Mouse (Mus musculus) lung, embryonic 15.5 days (tissue): ENCODE data around the gene Arhgef38. TPM values are rescaled to one million over a fixed set of nuclear protein-coding genes. Genes with fewer than 3 reads are reported as not detected.
A peak's percentile ranks its signal among the peaks of the same experiment; 100 is the strongest.

Experiments
- ATAC-seq: fragments of 200-750 bp; cut with Nextera tagmentation; 2 replicates; pipeline ENCODE4 v1.8.0; 2017; ENCODE audit warnings: moderate number of reproducible peaks, borderline replicate concordance; ENCODE audit not compliant: low FRiP score, low TSS enrichment; ENCODE audit errors: extremely low read depth
- H3K27ac ChIP-seq: fragments of 300-500 bp; sonication (generic); 2 replicates; pipeline ENCODE4 v1.5.1; 2015; ENCODE audit warnings: moderate library complexity, mild to moderate bottlenecking, inconsistent platforms
- H3K27me3 ChIP-seq: fragments of 300-500 bp; sonication (generic); 2 replicates; pipeline ENCODE4 v1.6.1; 2015; ENCODE audit warnings: inconsistent platforms
- H3K36me3 ChIP-seq: fragments of 300-500 bp; sonication (generic); 2 replicates; pipeline ENCODE4 v1.6.1; 2015; ENCODE audit warnings: inconsistent platforms
- H3K4me1 ChIP-seq: fragments of 300-500 bp; sonication (generic); 2 replicates; pipeline ENCODE4 v1.6.1; 2015; ENCODE audit warnings: inconsistent platforms
- H3K4me2 ChIP-seq: fragments of 300-500 bp; sonication (generic); 2 replicates; pipeline ENCODE4 v1.6.1; 2015; ENCODE audit warnings: inconsistent platforms, mild to moderate bottlenecking, moderate library complexity
- H3K4me3 ChIP-seq: fragments of 300-500 bp; sonication (generic); 2 replicates; pipeline ENCODE4 v1.5.1; 2015; ENCODE audit warnings: mild to moderate bottlenecking, inconsistent platforms
- H3K9ac ChIP-seq: fragments of 300-500 bp; sonication (generic); 2 replicates; pipeline ENCODE4 v1.6.1; 2015; ENCODE audit warnings: inconsistent platforms
- H3K9me3 ChIP-seq: fragments of 300-500 bp; sonication (generic); 2 replicates; pipeline ENCODE4 v1.6.1; 2016; ENCODE audit warnings: inconsistent platforms
- WGBS: fragments of 180-500 bp; shearing (Covaris S2); methylation state at CpG from one replicate; pipeline ENCODE4 v1.1.7; 2015; 5-methylcytosine and 5-hydroxymethylcytosine counted together
- polyA plus RNA-seq: library from polyadenylated mRNA; unstranded; fragments of >200 nt; fragmentation: Nextera tagmentation; extraction: Ambion mirVana; gene quantifications from 2 replicates; pipeline ENCODE4 v1.2.1, GENCODE M21; 2015

The Arhgef38 gene
- polyA plus RNA-seq, 1 experiment from 2014 or later = 1.1 TPM

DNA sequence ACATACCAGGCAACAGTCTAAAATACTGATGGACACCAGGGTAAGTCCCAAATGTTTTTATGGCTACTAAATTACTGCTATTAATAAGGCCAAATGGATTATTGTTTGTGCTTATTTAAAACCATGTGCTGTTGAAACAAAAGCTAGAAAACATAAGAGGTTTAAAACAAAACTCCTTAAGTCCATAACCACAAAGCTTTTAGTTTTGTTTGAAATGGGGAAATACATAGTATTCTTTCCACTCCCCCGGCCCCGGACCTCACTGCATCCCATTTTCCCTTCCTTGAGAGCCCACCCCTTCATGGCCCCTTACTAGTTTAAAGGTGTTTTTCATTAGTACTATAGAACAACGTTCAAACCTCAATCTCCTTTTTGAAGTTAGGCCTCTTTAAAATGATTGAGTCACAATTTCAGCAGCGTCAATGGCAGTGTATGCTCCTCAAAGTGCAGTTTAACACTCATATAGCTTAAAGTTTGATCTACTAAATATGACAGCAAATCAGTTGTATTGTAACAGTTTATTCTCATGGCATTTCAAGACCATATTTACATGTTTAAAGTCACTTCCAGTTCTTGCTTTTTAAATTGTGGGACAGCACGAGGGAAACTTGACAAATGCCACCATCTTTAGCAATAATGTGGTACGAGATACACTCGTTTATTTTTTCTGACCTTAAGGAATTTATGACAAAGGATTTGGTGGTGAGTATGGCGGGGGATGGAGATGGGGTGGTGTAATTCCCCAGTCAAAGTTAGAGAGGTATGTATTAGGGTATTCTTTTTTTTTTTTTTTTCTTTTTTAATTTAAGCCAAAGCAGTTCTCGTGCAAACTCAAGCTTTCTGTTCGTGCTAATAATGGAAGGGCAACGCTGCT is 144.3 kb downstream of the Arhgef38 start:
- ATAC-seq = no peak
- peak overlapping the region; percentile 71 for H3K4me2 ChIP-seq
- H3K36me3 ChIP-seq = no peaks in the 10 kb centered on the region
- H3K4me3 ChIP-seq = peak overlapping the region; percentile 88
- H3K9ac ChIP-seq = peak overlapping the region; percentile 95
- peaks cover 15% of the 10 kb centered on the region for H3K4me1 ChIP-seq
- peak overlapping the region; percentile 99 for H3K27ac ChIP-seq
- WGBS = 4% methylated on average over 11 of the region's 11 CpGs
- no peaks in the 10 kb centered on the region for H3K9me3 ChIP-seq
- H3K27me3 ChIP-seq = no peaks in the 10 kb centered on the region

DNA sequence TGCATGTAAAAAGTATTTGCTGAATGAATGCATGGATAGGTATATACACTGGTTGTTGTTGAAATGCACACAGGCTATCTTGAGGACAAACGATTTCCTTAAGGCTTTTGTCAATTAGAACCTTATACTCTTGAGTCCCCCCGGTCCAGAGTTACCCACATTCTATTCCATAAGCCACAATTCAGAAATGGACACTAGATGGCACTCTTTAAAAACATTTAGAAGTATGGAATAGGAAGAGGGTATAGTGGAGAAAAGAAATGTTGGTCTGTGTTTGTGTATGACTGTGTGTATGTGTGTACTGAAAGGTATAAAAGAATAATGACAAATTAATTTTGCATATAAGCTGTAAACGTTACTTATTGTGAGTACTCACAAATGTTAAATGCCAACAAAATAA is 148.9 kb downstream of the Arhgef38 start:
- Histone ChIP-seq H3K4me3 (no peak overlapping the region), H3K27ac (no peak overlapping the region), H3K36me3 (peaks cover 28% of the 10 kb centered on the region), H3K4me1 (no peaks in the 10 kb centered on the region; the same call in 1 of the 2 replicates), H3K9me3 (no peaks in the 10 kb centered on the region), H3K4me2 (no peak overlapping the region), H3K27me3 (no peaks in the 10 kb centered on the region), H3K9ac (no peak overlapping the region)
- 50% methylated on average over 3 of the region's 3 CpGs for WGBS
- peak; percentile 70; the same call in 1 of the 2 replicates for ATAC-seq

DNA sequence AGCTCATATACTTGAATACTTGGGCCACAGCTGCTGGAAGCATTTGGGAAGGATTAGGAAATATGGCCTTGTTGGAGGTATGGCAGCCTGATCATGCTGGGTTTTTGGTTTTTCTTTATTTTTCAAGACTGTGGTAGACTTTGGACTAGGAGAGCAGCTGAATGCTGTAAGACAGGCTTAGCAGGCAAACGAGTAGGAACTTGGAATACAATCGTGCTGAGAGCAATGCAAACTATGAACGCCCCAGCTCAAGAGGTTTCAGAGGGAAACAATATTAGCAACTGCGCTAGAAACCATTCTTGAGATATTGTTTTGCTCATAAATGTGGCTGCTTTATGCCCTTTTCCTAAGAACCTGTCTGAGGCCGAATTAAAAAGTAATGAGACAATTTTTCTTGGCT is 152.0 kb downstream of the Arhgef38 start:
- Histone ChIP-seq H3K27me3 (no peaks in the 10 kb centered on the region), H3K4me1 (no peaks in the 10 kb centered on the region), H3K4me3 (no peak overlapping the region), H3K4me2 (no peak overlapping the region), H3K36me3 (peaks cover 35% of the 10 kb centered on the region), H3K9ac (no peak overlapping the region), H3K9me3 (no peaks in the 10 kb centered on the region), H3K27ac (no peak overlapping the region)
- ATAC-seq = no peak
- 79% methylated on average over 5 of the region's 5 CpGs for WGBS

DNA sequence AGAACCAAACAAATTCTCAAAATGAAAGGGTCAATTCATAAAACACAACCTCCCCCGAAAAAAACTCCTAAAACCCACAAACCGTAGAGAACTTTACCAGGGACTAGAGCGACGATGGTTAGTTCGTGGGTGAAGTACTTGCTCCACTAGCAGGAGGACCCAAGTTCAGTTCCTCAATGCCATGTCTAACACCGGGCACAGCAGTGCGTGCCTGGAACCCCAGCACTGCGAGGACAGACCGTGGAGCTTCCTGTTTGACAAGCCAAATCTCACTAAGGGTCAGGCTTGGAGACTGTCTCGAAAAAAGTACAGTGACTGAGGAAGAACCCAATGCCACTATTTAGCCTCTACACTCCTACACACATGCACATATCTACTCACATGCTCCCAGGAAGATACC is 159.2 kb downstream of the Arhgef38 start:
- Histone ChIP-seq H3K9me3 (no peaks in the 10 kb centered on the region), H3K36me3 (peaks cover 18% of the 10 kb centered on the region), H3K4me1 (no peaks in the 10 kb centered on the region), H3K27ac (no peak overlapping the region), H3K27me3 (no peaks in the 10 kb centered on the region), H3K4me3 (no peak overlapping the region), H3K4me2 (no peak overlapping the region), H3K9ac (no peak overlapping the region)
- WGBS = 90% methylated on average over 10 of the region's 10 CpGs
- ATAC-seq = no peak

Other genes with a start within 250 kb of the Arhgef38 start
- 20.4 and 21.8 TPM in 2 replicates for gene Ints12, start 143.1 kb downstream of the Arhgef38 start, polyA plus RNA-seq
- 7.4 and 8.2 TPM in 2 replicates for gene Gstcd, start 142.9 kb downstream of the Arhgef38 start, polyA plus RNA-seq
- gene Ppa2, start 75.2 kb upstream of the Arhgef38 start, polyA plus RNA-seq = 116 and 118 TPM in 2 replicates